Mouse (Mus musculus): ENCODE results near the gene Med13. TPM values are rescaled to one million over a fixed set of nuclear protein-coding genes. Genes with fewer than 3 reads are reported as not detected.

Med13 gene
- total and polyA plus RNA-seq, 2 experiments: 9.1 to 27.8 TPM

- H3K79me2 ChIP-seq (ENCODE audit: control insufficient read depth, insufficient read depth, low read length): no peaks in the 10 kb centered on the region
- H3K4me1 ChIP-seq (ENCODE audit: control insufficient read depth, insufficient read depth, low read length): peaks cover 13% of the 10 kb centered on the region
- DNase-seq (ENCODE audit: extremely low read depth, low read depth, low spot score): no peak
- H3K27ac ChIP-seq (replicated peaks; ENCODE audit: insufficient read depth, low read depth, low read length): peak overlapping the region; percentile 4; the same call in 1 of the 2 replicates
- TF ChIP-seq CTCF (IDR thresholded peaks at IDR 0.05; ENCODE audit: low read depth, low read length): no peak
- TF ChIP-seq POLR2A (IDR thresholded peaks at IDR 0.05; ENCODE audit: extremely low read depth, insufficient read depth, low read length): no peak
- H3K27me3 ChIP-seq (ENCODE audit: control insufficient read depth, insufficient read depth, low read length): no peaks in the 10 kb centered on the region
- H3K4me3 ChIP-seq (ENCODE audit: insufficient read depth, low read depth, low read length): no peak overlapping the region
- no peak overlapping the region for H3K9ac ChIP-seq (ENCODE audit: low read depth, low read length)
- no peaks in the 10 kb centered on the region for H3K36me3 ChIP-seq (ENCODE audit: control insufficient read depth, insufficient read depth, low read length)
- WGBS: 61% methylated on average over 2 of the region's 2 CpGs
Measured at GRCm38 (mm10) chr11:86396518-86396917, 39.1 kb upstream of the Med13 start.

GRCm38 (mm10) chr11:86395513-86396125 is 38.2 kb upstream of the Med13 start:
- 6% methylated on average over 9 of the region's 9 CpGs for WGBS
- peak; percentile 85 for DNase-seq (ENCODE audit: extremely low read depth, low read depth, low spot score)
- no peak for TF ChIP-seq POLR2A (IDR thresholded peaks at IDR 0.05; ENCODE audit: extremely low read depth, insufficient read depth, low read length)
- TF ChIP-seq CTCF (IDR thresholded peaks at IDR 0.05; ENCODE audit: low read depth, low read length): peak; percentile 83
- H3K4me1 ChIP-seq (ENCODE audit: control insufficient read depth, insufficient read depth, low read length): peaks cover 13% of the 10 kb centered on the region
- H3K36me3 ChIP-seq (ENCODE audit: control insufficient read depth, insufficient read depth, low read length): no peaks in the 10 kb centered on the region
- H3K27ac ChIP-seq (replicated peaks; ENCODE audit: insufficient read depth, low read depth, low read length): peak overlapping the region; percentile 74
- H3K4me3 ChIP-seq (ENCODE audit: insufficient read depth, low read depth, low read length): no peak overlapping the region; the same call in 1 of the 2 replicates
- H3K79me2 ChIP-seq (ENCODE audit: control insufficient read depth, insufficient read depth, low read length): no peaks in the 10 kb centered on the region
- H3K27me3 ChIP-seq (ENCODE audit: control insufficient read depth, insufficient read depth, low read length): no peaks in the 10 kb centered on the region
- H3K9ac ChIP-seq (ENCODE audit: low read depth, low read length): peak overlapping the region; percentile 49; the same call in 1 of the 2 replicates

DNA sequence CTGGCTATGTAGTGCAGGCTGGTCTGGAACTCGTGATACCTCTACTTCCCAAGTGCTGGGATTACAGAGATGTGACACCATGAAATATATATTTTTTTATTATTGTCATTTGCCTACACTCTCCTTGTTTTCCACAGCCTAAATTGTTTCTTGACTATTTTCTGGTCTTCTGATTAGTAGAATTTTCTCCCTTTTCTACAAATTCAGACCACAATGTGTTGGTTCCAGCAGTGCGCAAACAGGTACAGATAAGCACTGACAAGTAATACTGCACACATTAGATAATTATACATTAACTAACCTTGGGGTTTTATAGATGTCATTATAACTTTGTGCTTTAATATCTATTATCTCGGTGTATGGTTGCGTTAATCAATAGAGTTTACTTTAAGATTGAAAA is 37.7 kb upstream of the Med13 start:
- Histone ChIP-seq H3K9ac (ENCODE audit: low read depth, low read length) (no peak overlapping the region), H3K36me3 (ENCODE audit: control insufficient read depth, insufficient read depth, low read length) (no peaks in the 10 kb centered on the region), H3K79me2 (ENCODE audit: control insufficient read depth, insufficient read depth, low read length) (no peaks in the 10 kb centered on the region), H3K27ac (replicated peaks; ENCODE audit: insufficient read depth, low read depth, low read length) (no peak overlapping the region), H3K27me3 (ENCODE audit: control insufficient read depth, insufficient read depth, low read length) (no peaks in the 10 kb centered on the region), H3K4me1 (ENCODE audit: control insufficient read depth, insufficient read depth, low read length) (peaks cover 13% of the 10 kb centered on the region), H3K4me3 (ENCODE audit: insufficient read depth, low read depth, low read length) (no peak overlapping the region)
- 64% methylated on average over 4 of the region's 4 CpGs for WGBS
- TF ChIP-seq POLR2A (IDR thresholded peaks at IDR 0.05; ENCODE audit: extremely low read depth, insufficient read depth, low read length) (no peak), CTCF (IDR thresholded peaks at IDR 0.05; ENCODE audit: low read depth, low read length) (no peak)
- DNase-seq (ENCODE audit: extremely low read depth, low read depth, low spot score): no peak

GRCm38 (mm10) chr11:86391687-86392086 is 34.3 kb upstream of the Med13 start:
- WGBS: 45% methylated on average over 7 of the region's 7 CpGs
- Histone ChIP-seq H3K9ac (ENCODE audit: low read depth, low read length) (no peak overlapping the region), H3K36me3 (ENCODE audit: control insufficient read depth, insufficient read depth, low read length) (no peaks in the 10 kb centered on the region), H3K27me3 (ENCODE audit: control insufficient read depth, insufficient read depth, low read length) (no peaks in the 10 kb centered on the region), H3K79me2 (ENCODE audit: control insufficient read depth, insufficient read depth, low read length) (no peaks in the 10 kb centered on the region), H3K27ac (replicated peaks; ENCODE audit: insufficient read depth, low read depth, low read length) (peak overlapping the region; percentile 46; the same call in 1 of the 2 replicates), H3K4me3 (ENCODE audit: insufficient read depth, low read depth, low read length) (no peak overlapping the region), H3K4me1 (ENCODE audit: control insufficient read depth, insufficient read depth, low read length) (peaks cover 11% of the 10 kb centered on the region)
- peak; percentile 88 for DNase-seq (ENCODE audit: extremely low read depth, low read depth, low spot score)
- TF ChIP-seq CTCF (IDR thresholded peaks at IDR 0.05; ENCODE audit: low read depth, low read length) (no peak), POLR2A (IDR thresholded peaks at IDR 0.05; ENCODE audit: extremely low read depth, insufficient read depth, low read length) (no peak)

GRCm38 (mm10) chr11:86390308-86390707 is 32.9 kb upstream of the Med13 start:
- Histone ChIP-seq H3K9ac (ENCODE audit: low read depth, low read length) (no peak overlapping the region), H3K79me2 (ENCODE audit: control insufficient read depth, insufficient read depth, low read length) (no peaks in the 10 kb centered on the region), H3K4me3 (ENCODE audit: insufficient read depth, low read depth, low read length) (no peak overlapping the region), H3K4me1 (ENCODE audit: control insufficient read depth, insufficient read depth, low read length) (peaks cover 5% of the 10 kb centered on the region), H3K36me3 (ENCODE audit: control insufficient read depth, insufficient read depth, low read length) (no peaks in the 10 kb centered on the region), H3K27me3 (ENCODE audit: control insufficient read depth, insufficient read depth, low read length) (no peaks in the 10 kb centered on the region), H3K27ac (replicated peaks; ENCODE audit: insufficient read depth, low read depth, low read length) (no peak overlapping the region)
- no peak for TF ChIP-seq CTCF (IDR thresholded peaks at IDR 0.05; ENCODE audit: low read depth, low read length)
- TF ChIP-seq POLR2A (IDR thresholded peaks at IDR 0.05; ENCODE audit: extremely low read depth, insufficient read depth, low read length): no peak
- WGBS: 89% methylated on average over 1 of the region's 1 CpGs
- DNase-seq (ENCODE audit: extremely low read depth, low read depth, low spot score): no peak

GRCm38 (mm10) chr11:86389506-86389905 is 32.1 kb upstream of the Med13 start:
- 85% methylated on average over 4 of the region's 4 CpGs for whole genome bisulfite sequencing
- TF ChIP-seq POLR2A (IDR thresholded peaks at IDR 0.05; ENCODE audit: extremely low read depth, insufficient read depth, low read length): no peak
- TF ChIP-seq CTCF (IDR thresholded peaks at IDR 0.05; ENCODE audit: low read depth, low read length): no peak
- H3K4me1 ChIP-seq (ENCODE audit: control insufficient read depth, insufficient read depth, low read length): peaks cover 5% of the 10 kb centered on the region

More at GRCm38 (mm10) chr11:86389506-86389905, 32.1 kb upstream of the Med13 start:
- no peaks in the 10 kb centered on the region for H3K27me3 ChIP-seq (ENCODE audit: control insufficient read depth, insufficient read depth, low read length)
- H3K36me3 ChIP-seq (ENCODE audit: control insufficient read depth, insufficient read depth, low read length): no peaks in the 10 kb centered on the region
- H3K4me3 ChIP-seq (ENCODE audit: insufficient read depth, low read depth, low read length): no peak overlapping the region
- H3K79me2 ChIP-seq (ENCODE audit: control insufficient read depth, insufficient read depth, low read length): no peaks in the 10 kb centered on the region
- no peak for DNase-seq (ENCODE audit: extremely low read depth, low read depth, low spot score)
- H3K9ac ChIP-seq (ENCODE audit: low read depth, low read length): no peak overlapping the region
- no peak overlapping the region for H3K27ac ChIP-seq (replicated peaks; ENCODE audit: insufficient read depth, low read depth, low read length)
